Mouse (Mus musculus) inflammation-experienced regulatory T-cells, adult 6 months (primary cell): Measurements from ENCODE around the gene Rab42. TPM values are rescaled to one million over a fixed set of nuclear protein-coding genes. Genes with fewer than 3 reads are reported as not detected.

Experiments used
- ATAC-seq: one replicate; pipeline ENCODE4 v1.8.0; 2017
- polyA plus RNA-seq, 3 experiments: library from polyadenylated mRNA; unstranded; fragments of 100-300 nt; shearing (Covaris generic); gene quantifications; one replicate each; pipeline ENCODE4 v1.2.1; 2017

Rab42 gene
- under 1 TPM in 1 of 3 experiments, not detected in 2; 0.46 TPM for polyA plus RNA-seq

DNA sequence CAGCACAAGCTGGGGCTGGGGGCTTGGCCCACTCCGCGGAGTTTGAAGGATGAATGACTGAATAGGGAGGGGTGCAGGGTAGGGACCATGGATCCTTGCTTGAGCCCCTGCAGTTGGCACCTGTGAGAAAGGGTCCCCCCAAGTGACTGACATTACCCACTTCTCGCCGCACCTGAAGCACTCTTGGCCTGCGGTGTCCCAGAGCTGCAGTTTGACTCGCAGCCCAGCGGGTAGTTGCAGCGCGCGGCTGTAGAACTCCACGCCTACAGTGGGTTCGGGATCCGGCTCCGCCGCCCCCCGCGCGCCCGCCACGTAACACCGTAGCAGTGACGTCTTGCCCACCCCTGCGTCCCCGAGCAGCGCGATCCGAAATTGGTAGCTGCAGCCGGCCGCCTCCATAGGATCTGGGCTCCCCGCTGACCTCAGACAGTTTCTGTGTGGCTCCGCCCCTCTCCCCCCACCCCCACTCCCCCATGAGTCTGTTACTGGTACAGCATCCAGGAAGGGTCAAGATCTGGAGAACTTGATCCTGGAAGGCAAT is at the start of gene Rab42:
TSS of gene Rab42 (minus strand) at position 447 of the 541 bp plus-strand sequence.
- ATAC-seq = peak; percentile 76

- ATAC-seq = no peak
These were observed 49.6 kb upstream of the Rab42 start for GRCm38 (mm10) chr4:132352739-132353138.

DNA sequence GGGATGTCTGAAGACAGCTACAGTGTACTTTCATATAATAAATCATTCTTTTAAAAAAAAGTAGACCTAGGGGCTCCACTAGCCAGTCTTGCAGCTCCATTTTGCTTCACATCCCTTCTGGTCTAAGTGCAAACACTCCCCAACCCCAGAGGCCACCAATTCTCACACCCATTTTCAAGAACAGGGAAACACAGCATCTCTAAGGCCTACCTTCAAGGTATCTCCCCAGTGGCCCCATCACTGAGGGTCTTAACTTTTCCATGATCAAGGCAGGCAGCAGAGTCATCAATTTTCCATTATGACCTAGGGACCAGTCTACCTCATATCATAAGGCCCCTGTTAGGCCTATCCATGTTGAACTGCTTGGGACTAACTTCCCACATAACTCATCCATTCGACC is 48.2 kb upstream of the Rab42 start:
- no peak for ATAC-seq

DNA sequence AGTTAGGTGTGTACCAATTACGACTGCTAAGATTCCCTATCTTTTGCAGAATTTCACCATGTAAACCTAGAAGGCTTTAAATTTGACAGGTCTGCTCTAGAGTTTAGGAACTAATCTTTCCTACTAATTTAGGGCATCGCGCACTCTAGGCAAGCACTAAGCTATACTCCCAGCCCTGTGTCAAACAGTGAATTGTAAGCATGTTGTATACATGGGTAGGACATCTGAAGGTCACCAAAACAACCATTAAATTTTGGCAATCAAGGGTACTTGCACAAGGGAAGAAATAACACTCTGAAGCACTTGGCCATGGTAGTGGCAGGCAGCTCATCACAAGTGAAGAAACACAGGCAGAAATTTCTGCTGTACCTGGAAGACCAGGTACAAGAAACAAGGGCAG is 47.7 kb upstream of the Rab42 start:
- ATAC-seq = no peak

DNA sequence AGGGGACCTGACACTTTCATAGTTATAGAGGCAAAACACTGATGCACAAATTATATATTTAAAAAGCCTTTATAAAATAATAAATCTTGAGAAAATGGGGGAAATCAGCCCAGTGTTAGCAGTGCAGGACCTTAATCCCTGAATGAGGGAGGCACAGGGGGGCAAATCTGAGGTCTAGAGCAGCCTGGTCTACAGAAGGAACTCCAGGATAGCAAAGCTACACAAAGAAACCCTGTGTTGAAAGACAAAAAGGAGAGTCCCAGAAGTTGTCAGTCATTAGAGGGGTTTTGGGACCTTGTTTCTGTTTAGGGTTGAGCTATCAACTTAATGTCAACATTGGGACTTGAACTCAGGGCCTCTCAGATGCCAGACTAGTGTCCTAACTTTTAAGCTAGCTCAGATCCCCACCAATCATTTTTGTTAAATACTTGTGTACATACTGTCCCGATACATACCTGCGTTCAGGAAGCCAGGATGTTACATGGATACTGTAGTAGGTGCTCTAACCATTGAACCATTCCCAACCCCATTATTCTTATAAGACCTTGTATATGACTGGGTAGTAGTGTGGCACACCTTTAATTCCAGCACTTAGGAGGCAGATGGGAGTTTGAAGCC is 47.0 kb upstream of the Rab42 start:
- ATAC-seq = no peak

GRCm38 (mm10) chr4:132349495-132350122 is 46.4 kb upstream of the Rab42 start:
- no peak for ATAC-seq

- ATAC-seq = no peak
These were observed 43.5 kb upstream of the Rab42 start for GRCm38 (mm10) chr4:132346661-132347060.

- no peak for ATAC-seq
These were observed 43.1 kb upstream of the Rab42 start for GRCm38 (mm10) chr4:132346261-132346660.

GRCm38 (mm10) chr4:132345843-132346212 is 42.6 kb upstream of the Rab42 start:
- no peak for ATAC-seq

- ATAC-seq = peak; percentile 90
These were observed 42.1 kb upstream of the Rab42 start for GRCm38 (mm10) chr4:132345135-132345842.

- peak; percentile 31 for ATAC-seq
These were observed 41.4 kb upstream of the Rab42 start for GRCm38 (mm10) chr4:132344403-132345134.

DNA sequence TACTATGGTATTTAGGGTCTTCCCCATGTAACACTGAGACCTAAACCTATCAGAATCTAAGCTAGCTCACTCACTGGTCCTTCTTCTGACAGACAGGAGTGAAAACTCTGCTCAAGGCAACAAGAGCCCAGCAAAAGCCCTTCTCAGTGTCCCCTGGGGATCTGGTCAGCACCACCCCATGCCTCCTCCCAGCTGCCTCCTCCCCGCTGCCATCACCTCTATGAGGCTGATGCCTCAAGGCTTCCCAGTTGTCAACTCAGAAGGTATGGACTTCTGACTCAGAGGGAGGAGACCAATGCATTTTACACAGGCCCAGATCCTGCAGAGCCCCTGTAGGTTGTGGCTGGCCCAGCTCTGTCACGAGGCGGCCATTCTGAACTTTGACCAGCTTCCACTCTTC is 38.3 kb upstream of the Rab42 start:
- no peak for ATAC-seq

DNA sequence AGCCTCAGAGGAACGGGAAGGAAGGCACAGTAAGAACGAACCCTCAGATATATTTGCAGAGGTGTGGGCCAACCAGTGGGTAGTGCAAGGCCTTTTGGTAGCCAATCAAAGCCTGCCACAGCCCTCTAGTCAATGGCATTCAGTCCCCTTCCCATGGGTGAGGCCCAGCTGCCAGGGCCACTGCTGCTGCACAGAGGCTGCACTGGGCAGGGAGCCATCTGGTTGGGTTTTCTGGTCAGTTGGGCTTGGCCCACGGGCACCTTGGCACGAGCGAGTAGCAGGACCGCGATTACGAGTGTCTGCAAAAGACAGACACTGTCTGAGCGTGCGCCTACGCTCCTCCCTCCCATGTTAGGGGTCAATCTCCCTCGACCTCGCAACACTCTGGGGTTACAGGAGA is 35.8 kb upstream of the Rab42 start:
- no peak for ATAC-seq

GRCm38 (mm10) chr4:132332880-132333279 is 29.7 kb upstream of the Rab42 start:
- ATAC-seq = no peak

DNA sequence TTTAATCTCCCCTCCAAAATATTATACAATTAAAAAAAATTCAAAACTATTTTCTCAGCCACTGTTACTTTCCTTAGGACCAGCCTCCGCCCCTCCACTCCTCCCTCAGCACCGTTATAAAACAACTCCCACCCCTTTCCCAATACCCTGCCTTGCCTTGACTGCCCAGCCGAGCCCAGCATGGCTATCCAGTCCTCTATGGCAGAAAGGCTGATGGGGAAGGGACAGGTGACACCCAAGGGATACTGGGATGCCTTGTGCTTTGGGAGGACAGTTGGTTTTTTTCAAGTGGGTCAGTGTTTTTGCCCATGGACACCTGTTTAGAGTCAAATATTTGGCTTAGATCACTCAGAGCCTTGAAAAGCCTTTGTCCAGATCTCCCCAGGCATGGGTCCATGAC is 28.8 kb upstream of the Rab42 start:
- ATAC-seq = no peak

DNA sequence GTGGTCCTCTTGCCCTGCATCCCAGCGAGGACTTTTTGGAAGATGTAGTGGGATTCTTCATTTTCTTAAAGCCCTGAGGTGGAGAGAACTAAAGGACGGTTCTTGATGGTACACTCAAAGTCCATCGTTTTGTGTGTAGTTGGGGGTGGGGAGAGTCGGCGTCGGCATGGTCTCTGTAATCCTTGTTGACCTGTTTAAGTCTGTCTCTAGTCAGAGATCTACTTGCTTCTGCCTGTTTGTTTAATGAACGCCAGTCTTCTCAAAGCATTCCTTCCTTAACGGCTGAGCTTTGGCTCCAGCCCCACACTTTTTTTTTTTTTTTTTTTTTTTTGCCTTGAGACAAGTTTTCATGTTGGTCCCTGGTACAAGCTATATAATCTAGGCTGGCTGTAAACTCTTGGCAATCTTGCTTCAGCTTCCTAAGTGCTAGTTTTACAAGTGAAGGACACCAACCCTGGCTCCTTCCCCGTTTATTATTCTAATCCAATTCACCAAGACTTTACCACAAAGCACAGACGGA is 26.7 kb upstream of the Rab42 start:
- no peak for ATAC-seq

- ATAC-seq = peak; percentile 96
These were observed 26.1 kb upstream of the Rab42 start, which contains the start of gene Trnau1ap for GRCm38 (mm10) chr4:132329115-132329834. Gene Trnau1ap, minus strand, starts transcription at chr4:132329538.

DNA sequence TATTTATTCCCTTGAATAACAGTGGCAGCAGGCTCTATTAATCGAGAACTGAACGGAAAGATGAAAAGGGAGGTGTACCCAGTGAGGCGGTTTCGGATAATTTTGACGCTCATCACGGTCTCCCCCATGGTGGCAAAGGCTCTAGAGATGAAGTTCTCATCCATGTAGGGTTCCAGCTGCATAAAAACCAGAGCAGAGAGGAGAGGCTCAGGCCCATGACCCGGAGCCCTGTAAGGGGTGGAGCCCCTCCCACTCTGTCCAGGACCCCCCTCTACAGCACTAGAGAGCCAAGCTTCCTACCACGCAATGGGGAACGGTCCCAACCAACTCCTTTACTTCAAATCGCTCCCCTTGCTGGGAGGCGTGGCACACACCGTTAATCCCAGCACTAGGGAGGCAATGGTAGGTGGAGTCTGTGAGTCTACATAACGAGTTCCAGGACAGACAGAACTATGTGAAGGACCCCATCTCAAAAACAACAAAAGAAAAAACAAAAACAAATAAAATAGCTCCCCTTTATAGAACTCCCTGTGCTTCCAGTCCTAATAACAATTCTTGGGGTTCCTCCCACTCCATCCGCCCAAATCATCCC is 25.3 kb upstream of the Rab42 start:
- no peak for ATAC-seq

DNA sequence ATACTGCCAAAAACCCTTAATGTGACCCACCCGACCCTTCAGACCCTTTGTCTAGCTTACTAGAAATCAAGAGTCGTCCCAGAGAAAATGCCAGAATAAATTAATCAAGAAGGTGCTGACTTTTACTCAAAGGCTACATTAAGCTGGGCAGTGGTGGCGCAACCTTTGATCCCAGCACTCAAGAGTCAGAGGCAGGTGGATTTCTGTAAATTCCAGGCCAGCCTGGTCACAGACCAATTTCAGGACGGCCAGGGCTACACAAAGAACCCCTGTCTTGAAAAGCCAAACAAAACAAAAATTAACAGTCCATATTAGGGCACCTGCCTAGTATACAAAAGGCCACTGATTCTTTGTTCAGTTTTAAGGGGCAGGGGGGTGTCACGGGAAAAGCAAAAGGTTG is 23.3 kb upstream of the Rab42 start:
- ATAC-seq = no peak

DNA sequence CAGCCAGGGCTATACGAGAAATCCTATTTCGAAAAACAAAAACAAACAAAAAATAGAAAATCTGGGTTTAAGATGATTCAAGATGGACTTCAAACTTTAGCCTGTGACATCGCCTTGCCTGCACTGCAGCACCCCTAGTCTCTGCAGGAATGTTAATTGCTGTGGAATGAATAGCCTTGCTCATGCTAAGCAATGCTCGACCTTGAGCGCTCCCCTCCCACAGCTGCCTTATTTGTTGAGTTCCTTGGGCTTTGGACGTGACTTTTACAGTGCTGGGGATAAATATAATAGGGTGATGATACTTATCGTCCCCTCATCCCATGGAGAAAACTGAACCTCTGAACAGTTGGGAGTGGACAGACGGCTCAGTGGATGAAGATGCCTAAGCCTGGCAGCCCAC is 12.5 kb upstream of the Rab42 start:
- no peak for ATAC-seq

DNA sequence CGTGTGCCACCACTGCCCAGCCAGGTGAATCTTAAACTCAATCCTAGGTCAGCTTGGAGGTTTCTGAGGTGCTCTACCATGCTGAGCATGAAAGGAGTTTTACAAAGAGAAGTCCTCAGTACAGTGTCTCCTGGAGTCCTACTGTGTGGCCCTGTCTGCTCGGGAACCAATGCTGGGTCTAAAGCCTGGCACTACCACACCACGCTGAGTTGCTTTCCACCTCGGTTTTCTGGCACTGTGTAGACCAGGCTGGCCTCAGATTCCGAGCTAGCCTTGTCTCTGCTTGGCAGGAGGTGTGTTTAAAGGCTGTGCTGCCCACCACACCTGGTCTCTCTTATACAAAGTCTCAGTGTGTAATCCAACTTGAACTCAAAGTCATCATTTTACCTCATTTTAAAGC is 9.4 kb upstream of the Rab42 start:
- ATAC-seq = no peak

GRCm38 (mm10) chr4:132311801-132312200 is 8.6 kb upstream of the Rab42 start:
- ATAC-seq = no peak
